Mouse (Mus musculus) neural tube, embryonic 11.5 days (tissue): ENCODE data around the gene Hk1. TPM values are rescaled to one million over a fixed set of nuclear protein-coding genes. Genes with fewer than 3 reads are reported as not detected.

Experiments used
- ATAC-seq: fragments of 200-750 bp; cut with Nextera tagmentation; 2 replicates; pipeline ENCODE4 v1.8.0; 2017; ENCODE audit warnings: moderate number of reproducible peaks, mild to moderate bottlenecking, moderate TSS enrichment, moderate library complexity; ENCODE audit not compliant: insufficient read depth, low FRiP score, low TSS enrichment
- DNase-seq: peaks from one replicate; pipeline ENCODE4 v3.0.0-alpha.2; 2015; ENCODE audit warnings: low spot score
- H3K27ac ChIP-seq: fragments of 300-500 bp; sonication (generic); 2 replicates; pipeline ENCODE4 v1.5.1; 2014; ENCODE audit warnings: low read depth, mild to moderate bottlenecking, low read length
- H3K27me3 ChIP-seq: fragments of 300-500 bp; sonication (generic); 2 replicates; pipeline ENCODE4 v1.6.1; 2014; ENCODE audit warnings: mild to moderate bottlenecking, low read length, mixed read lengths; ENCODE audit not compliant: control insufficient read depth, insufficient read depth
- H3K36me3 ChIP-seq: fragments of 300-500 bp; sonication (generic); 2 replicates; pipeline ENCODE4 v1.6.1; 2014; ENCODE audit warnings: mild to moderate bottlenecking, low read length, moderate library complexity, mixed read lengths; ENCODE audit not compliant: control insufficient read depth, insufficient read depth
- H3K4me1 ChIP-seq: fragments of 300-500 bp; sonication (generic); 2 replicates; pipeline ENCODE4 v1.6.1; 2014; ENCODE audit warnings: low read length, mixed read lengths; ENCODE audit not compliant: control insufficient read depth, insufficient read depth
- H3K4me2 ChIP-seq: fragments of 300-500 bp; sonication (generic); 2 replicates; pipeline ENCODE4 v1.6.1; 2014; ENCODE audit warnings: low read depth, mild to moderate bottlenecking, moderate library complexity
- H3K4me3 ChIP-seq: fragments of 300-500 bp; sonication (generic); 2 replicates; pipeline ENCODE4 v1.5.1; 2014; ENCODE audit warnings: low read depth, low read length
- H3K9ac ChIP-seq: fragments of 300-500 bp; sonication (generic); 2 replicates; pipeline ENCODE4 v1.6.1; 2014; ENCODE audit warnings: mild to moderate bottlenecking, low read length
- H3K9me3 ChIP-seq: fragments of 300-500 bp; sonication (generic); 2 replicates; pipeline ENCODE4 v1.6.1; 2016; ENCODE audit warnings: low read length; ENCODE audit not compliant: control insufficient read depth
- WGBS: fragments of 180-500 bp; shearing (Covaris S2); extraction: QIAGEN DNeasy Blood & Tissue Kit; methylation state at CpG from one replicate; pipeline ENCODE4 v1.1.7; 2014; 5-methylcytosine and 5-hydroxymethylcytosine counted together
- polyA plus RNA-seq: library from polyadenylated mRNA; unstranded; fragments of >200 nt; fragmentation: Nextera tagmentation; extraction: Ambion mirVana; gene quantifications from 2 replicates; pipeline ENCODE4 v1.2.1, GENCODE M21; 2014

Hk1 gene
- polyA plus RNA-seq, 1 experiment from 2014 or later: 36.9 TPM

DNA sequence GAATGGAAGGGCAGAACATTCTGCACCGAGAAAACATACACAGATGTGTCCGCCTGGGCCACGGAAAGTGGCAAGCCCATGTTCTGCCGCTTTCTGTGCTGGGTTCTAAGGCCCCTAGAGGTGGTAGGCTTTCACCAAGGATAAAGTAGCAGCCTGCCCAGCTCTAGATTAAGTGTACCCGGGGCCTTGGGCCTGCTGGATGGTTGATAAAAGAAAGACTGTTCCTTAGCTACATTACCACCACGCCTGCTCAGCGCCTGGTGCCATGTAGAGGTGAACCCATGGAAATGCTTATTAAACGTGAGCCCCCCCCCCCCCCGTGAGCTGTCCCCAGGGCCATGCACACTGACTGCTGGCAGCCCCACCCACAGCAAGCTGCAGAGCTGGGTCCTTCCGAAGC is 142.5 kb downstream of the Hk1 start:
- no peaks in the 10 kb centered on the region for H3K4me1 ChIP-seq
- H3K4me2 ChIP-seq: no peak overlapping the region
- H3K36me3 ChIP-seq: no peaks in the 10 kb centered on the region
- H3K4me3 ChIP-seq: no peak overlapping the region
- DNase-seq (no peak), ATAC-seq (no peak)
- H3K9me3 ChIP-seq: no peaks in the 10 kb centered on the region
- H3K27me3 ChIP-seq: no peaks in the 10 kb centered on the region
- H3K9ac ChIP-seq: no peak overlapping the region
- 85% methylated on average over 10 of the region's 10 CpGs for WGBS
- no peak overlapping the region for H3K27ac ChIP-seq

DNA sequence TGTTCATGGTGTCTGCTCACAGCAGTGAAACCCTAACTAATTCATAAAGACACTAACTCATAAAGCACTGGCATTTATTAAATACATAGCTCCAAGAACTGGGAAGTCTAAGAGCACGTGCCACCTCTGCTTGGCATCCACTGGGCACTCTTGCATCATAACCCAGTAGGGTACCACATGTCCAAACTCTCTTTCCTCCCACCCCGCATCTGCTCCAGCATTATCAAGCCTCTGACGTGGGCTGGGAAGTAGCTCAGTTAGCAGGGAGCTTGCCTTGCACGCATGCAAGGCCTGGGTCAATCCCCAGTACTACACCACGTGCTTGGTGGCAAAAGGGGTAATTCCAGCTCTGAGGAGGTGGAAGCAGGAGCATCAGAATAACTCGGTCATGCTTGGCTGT is 143.5 kb downstream of the Hk1 start:
- Histone ChIP-seq H3K4me1 (0 out of 2 replicates have a peak, but pooled peaks cover 3% of the 10 kb centered on the region), H3K9ac (no peak overlapping the region), H3K4me3 (no peak overlapping the region), H3K27me3 (no peaks in the 10 kb centered on the region), H3K9me3 (no peaks in the 10 kb centered on the region), H3K27ac (no peak overlapping the region), H3K4me2 (no peak overlapping the region), H3K36me3 (no peaks in the 10 kb centered on the region)
- no peak for ATAC-seq
- WGBS: 87% methylated on average over 6 of the region's 6 CpGs
- no peak for DNase-seq

DNA sequence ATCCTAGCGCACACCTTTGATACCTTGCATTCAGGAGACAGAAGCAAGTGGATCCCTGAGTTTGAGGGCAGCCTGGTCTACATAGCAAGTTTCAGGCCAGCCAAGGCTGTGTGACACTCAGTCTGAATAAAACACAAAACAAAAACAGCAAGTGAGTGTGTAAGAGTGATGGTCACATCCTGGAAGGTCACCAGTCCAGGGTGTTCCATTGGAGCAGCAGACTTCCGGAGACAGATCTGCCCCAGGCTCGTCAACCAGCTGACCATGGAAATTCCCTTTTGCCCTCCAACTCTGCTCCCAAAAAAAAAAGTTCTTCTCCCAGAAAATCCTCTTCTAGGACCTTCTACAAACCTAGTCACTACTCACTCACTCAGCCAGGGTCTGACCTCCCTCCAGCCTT is 147.9 kb downstream of the Hk1 start:
- H3K27me3 ChIP-seq: 0 out of 2 replicates have a peak, but pooled peaks cover 4% of the 10 kb centered on the region
- ATAC-seq (0 out of 2 replicates have a peak, but pooled peaks have one; percentile 10), DNase-seq (no peak)
- no peak overlapping the region for H3K4me2 ChIP-seq
- 85% methylated on average over 3 of the region's 3 CpGs for WGBS
- H3K27ac ChIP-seq: no peak overlapping the region
- 0 out of 2 replicates have a peak, but pooled peaks cover 3% of the 10 kb centered on the region for H3K4me1 ChIP-seq
- no peaks in the 10 kb centered on the region for H3K36me3 ChIP-seq
- H3K9ac ChIP-seq: no peak overlapping the region
- H3K9me3 ChIP-seq: no peaks in the 10 kb centered on the region
- no peak overlapping the region for H3K4me3 ChIP-seq

DNA sequence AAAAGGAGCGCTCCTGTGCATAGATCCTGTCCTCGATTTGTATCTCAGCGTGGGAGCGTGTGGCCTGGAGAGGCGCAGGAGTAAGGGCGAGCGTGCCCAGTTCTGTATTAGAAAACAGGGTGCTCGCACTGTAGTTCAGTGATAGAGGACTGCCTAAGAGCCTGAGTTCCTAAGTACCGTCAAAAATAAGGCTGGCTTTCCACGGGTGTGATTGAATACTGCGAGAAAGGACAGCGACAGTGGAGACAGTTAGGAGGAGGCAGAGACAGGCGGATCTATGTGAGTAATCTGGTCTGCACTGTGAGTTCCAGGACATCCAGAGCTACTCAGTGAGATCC is 148.3 kb downstream of the Hk1 start:
- Histone ChIP-seq H3K4me1 (0 out of 2 replicates have a peak, but pooled peaks cover 3% of the 10 kb centered on the region), H3K9me3 (no peaks in the 10 kb centered on the region), H3K4me3 (peak overlapping the region; percentile 60), H3K27ac (no peak overlapping the region), H3K36me3 (no peaks in the 10 kb centered on the region), H3K9ac (peak overlapping the region; percentile 62; the same call in 1 of the 2 replicates), H3K4me2 (peak overlapping the region; percentile 94), H3K27me3 (0 out of 2 replicates have a peak, but pooled peaks cover 4% of the 10 kb centered on the region)
- ATAC-seq (no peak), DNase-seq (no peak)
- 5% methylated on average over 13 of the region's 13 CpGs for WGBS

DNA sequence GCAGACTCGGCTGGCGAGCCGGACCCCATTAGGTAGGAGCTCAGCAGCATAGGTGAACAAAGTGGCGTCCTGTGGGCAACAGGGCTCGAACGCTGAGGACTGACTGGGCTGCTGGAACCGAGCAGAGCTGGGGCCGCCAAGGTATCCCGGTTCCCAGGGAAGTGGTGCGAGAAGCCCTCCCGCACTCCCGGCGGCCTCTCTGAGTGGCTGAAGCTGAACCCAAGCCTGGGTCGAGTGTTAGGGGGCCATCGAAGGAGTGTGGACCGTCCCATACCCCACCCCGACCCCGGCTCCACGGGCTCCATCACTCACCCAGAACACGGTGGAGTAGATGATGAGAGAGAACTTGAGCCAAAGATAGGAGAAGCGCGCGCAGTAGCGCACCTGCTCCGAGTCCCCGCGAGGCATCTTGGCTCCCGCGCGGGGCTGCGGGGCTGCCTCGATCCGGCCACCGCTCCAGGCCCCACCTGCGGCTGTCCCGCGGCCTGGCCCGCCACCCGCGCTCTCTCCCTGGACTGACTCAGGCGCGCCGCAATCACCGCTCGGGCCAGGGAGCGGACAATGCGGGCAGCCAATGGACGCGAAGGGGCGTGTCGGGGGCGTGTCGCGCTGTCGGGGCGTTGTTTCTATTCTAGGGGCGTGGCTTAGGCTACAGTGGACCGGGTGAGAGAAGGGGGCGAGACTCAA is 148.9 kb downstream of the Hk1 start, which contains the start of gene Tspan15:
Gene Tspan15, minus strand, starts transcription at position 544 of the 687 bp plus-strand sequence.
- peak; percentile 96 for ATAC-seq

DNA sequence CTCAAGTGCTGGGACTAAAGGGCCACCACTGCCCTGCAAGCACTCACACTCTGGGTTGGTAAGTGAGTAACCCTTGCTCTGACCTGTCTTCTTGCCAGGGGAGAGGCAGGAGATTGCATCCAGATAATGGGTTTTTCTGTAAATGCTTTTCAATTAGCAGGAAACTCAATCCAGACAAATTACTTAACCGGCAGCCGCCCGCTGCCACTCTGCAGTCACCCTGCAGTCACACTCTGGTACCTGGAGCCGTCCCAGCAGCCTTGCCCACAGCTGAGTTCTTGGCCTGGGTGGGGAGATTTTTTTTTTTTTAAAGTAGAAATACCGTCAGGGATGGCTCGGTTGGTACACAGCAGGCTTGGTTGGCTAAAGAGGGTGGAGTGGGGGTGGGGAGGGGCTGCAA is 151.6 kb downstream of the Hk1 start:
- 0 out of 2 replicates have a peak, but pooled peaks cover 4% of the 10 kb centered on the region for H3K27me3 ChIP-seq
- H3K4me2 ChIP-seq: no peak overlapping the region
- H3K4me1 ChIP-seq: 0 out of 2 replicates have a peak, but pooled peaks cover 3% of the 10 kb centered on the region
- H3K27ac ChIP-seq: no peak overlapping the region
- H3K4me3 ChIP-seq: no peak overlapping the region
- DNase-seq: no peak
- H3K9ac ChIP-seq: no peak overlapping the region
- WGBS: 71% methylated on average over 6 of the region's 6 CpGs
- no peaks in the 10 kb centered on the region for H3K36me3 ChIP-seq
- no peaks in the 10 kb centered on the region for H3K9me3 ChIP-seq
- ATAC-seq: no peak

More for the DNA sequence above, 148.9 kb downstream of the Hk1 start, which contains the start of gene Tspan15:
- peak within 1 kb of the TSS; percentile 60 for H3K4me3 ChIP-seq
- H3K36me3 ChIP-seq: no peaks in the 10 kb centered on the region
- H3K27me3 ChIP-seq: 0 out of 2 replicates have a peak, but pooled peaks cover 4% of the 10 kb centered on the region
- H3K4me2 ChIP-seq: peak within 1 kb of the TSS; percentile 94
- H3K9ac ChIP-seq: peak within 1 kb of the TSS; percentile 62
- H3K27ac ChIP-seq: no peak within 1 kb of the TSS
- DNase-seq: peak; percentile 95
- 0 out of 2 replicates have a peak, but pooled peaks cover 3% of the 10 kb centered on the region for H3K4me1 ChIP-seq
- WGBS: under 1% methylated on average over 53 of the region's 59 CpGs
- H3K9me3 ChIP-seq: no peaks in the 10 kb centered on the region

DNA sequence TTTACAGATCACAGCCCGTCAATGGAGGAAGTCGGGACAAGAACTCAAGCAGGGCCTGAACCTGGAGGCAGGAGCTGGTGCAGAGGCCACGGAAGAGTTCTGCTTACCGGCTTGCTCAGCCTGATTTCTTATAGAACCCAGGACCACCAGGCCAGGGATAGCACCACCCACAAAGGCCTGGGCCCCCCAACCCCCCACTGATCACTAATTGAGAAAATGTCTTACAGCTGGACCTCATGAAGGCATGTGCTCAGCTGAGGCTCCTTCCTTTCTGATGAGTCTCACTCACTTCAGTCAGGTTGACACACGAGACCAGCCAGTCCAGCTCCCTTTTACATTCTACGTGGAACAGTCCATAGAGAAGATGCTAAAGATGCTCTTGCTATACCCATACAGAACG is 153.9 kb downstream of the Hk1 start:
- DNase-seq: no peak
- H3K9me3 ChIP-seq: no peaks in the 10 kb centered on the region
- H3K4me1 ChIP-seq: no peaks in the 10 kb centered on the region
- 77% methylated on average over 7 of the region's 7 CpGs for WGBS
- no peak for ATAC-seq
- no peak overlapping the region for H3K4me3 ChIP-seq
- no peaks in the 10 kb centered on the region for H3K36me3 ChIP-seq
- H3K27ac ChIP-seq: no peak overlapping the region
- no peak overlapping the region for H3K9ac ChIP-seq
- 0 out of 2 replicates have a peak, but pooled peaks cover 4% of the 10 kb centered on the region for H3K27me3 ChIP-seq
- H3K4me2 ChIP-seq: no peak overlapping the region

DNA sequence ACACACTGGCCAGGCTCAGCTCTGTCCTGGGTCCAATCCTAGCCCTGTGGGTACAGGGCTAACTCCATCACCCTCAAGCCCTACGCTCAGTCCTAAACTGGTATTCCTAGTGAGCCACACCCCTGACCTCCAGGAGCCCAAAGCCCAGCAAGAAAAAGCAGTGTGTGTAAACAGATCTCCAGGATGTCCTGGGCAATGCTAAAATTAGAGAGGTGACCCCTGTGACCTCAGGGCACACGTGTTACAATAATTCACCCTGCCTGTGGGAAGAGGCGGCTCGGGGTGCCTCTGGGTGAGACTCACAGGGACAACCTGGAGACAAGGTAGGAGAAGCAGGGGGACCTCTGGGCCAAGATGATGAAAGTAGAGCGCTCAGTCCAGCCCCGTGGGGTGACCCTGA is 155.5 kb downstream of the Hk1 start:
- Histone ChIP-seq H3K4me2 (no peak overlapping the region), H3K4me3 (no peak overlapping the region), H3K4me1 (no peaks in the 10 kb centered on the region), H3K9ac (no peak overlapping the region), H3K36me3 (no peaks in the 10 kb centered on the region), H3K27me3 (no peaks in the 10 kb centered on the region), H3K9me3 (no peaks in the 10 kb centered on the region), H3K27ac (no peak overlapping the region)
- DNase-seq (no peak), ATAC-seq (no peak)
- WGBS: 63% methylated on average over 6 of the region's 6 CpGs

DNA sequence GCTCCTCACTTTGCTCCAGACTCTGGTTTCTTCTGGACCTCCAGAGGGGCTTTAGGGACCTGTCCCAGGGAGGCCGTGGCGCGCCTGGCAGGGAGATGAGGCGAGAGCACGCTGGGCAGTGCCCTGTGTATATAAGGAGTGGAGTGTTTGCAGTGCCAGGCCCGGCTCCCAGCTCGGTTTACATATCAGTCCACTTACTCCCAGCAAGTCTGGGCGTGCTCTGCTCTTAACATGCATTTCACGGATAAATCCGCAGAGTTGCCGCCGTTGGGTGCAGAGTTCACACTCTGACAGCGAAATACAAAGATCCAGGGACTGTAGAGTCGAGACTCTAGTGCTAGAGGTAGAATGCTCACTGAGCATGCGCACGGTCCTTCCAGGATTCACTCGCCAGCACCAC is 156.9 kb downstream of the Hk1 start:
- Histone ChIP-seq H3K27ac (no peak overlapping the region), H3K36me3 (no peaks in the 10 kb centered on the region), H3K9ac (no peak overlapping the region), H3K4me1 (no peaks in the 10 kb centered on the region), H3K4me2 (no peak overlapping the region), H3K4me3 (no peak overlapping the region), H3K9me3 (no peaks in the 10 kb centered on the region), H3K27me3 (no peaks in the 10 kb centered on the region)
- WGBS: 85% methylated on average over 17 of the region's 17 CpGs
- ATAC-seq: no peak
- no peak for DNase-seq
